Mouse (Mus musculus): ENCODE results near the gene Zfp993. TPM values are rescaled to one million over a fixed set of nuclear protein-coding genes. Genes with fewer than 3 reads are reported as not detected.
"Not testable (repeated sequence)": the region's sequence is repeated elsewhere in the genome, so short reads cannot be mapped to it uniquely, and the experiment has no call there.

The Zfp993 gene
- polyA plus RNA-seq (2015; fragmentation: Nextera tagmentation; extraction: Ambion mirVana), result 0.87 and 1.4 TPM in 2 replicates

- H3K27me3 ChIP-seq; H3K9ac ChIP-seq; H3K4me1 ChIP-seq; ATAC-seq; H3K4me2 ChIP-seq; H3K36me3 ChIP-seq (ENCODE audit: poor library complexity, severe bottlenecking); H3K9me3 ChIP-seq (replicated peaks); H3K27ac ChIP-seq; H3K4me3 ChIP-seq: not testable (repeated sequence)
- no CpG with 5 or more reads among the region's 14 CpGs for WGBS
Measured at GRCm38 (mm10) chr4:146610774-146611400, at the start of gene Zfp993. Gene Zfp993 (plus strand): TSS chr4:146610961.

- H3K27ac ChIP-seq; H3K9me3 ChIP-seq (replicated peaks); H3K36me3 ChIP-seq (ENCODE audit: poor library complexity, severe bottlenecking); H3K9ac ChIP-seq; H3K4me1 ChIP-seq; H3K4me3 ChIP-seq; H3K4me2 ChIP-seq; H3K27me3 ChIP-seq: not testable (repeated sequence)
- 2% methylated on average over 16 of the region's 111 CpGs for WGBS
- peak; percentile 50; the same call in 1 of the 2 replicates for ATAC-seq
Measured at GRCm38 (mm10) chr4:146579905-146580873, 30.6 kb upstream of the Zfp993 start.

- peak; percentile 86 for ATAC-seq
- not testable (repeated sequence) for H3K9me3 ChIP-seq (replicated peaks); H3K27me3 ChIP-seq; H3K36me3 ChIP-seq (ENCODE audit: poor library complexity, severe bottlenecking); H3K27ac ChIP-seq; H3K4me1 ChIP-seq; H3K9ac ChIP-seq
- peak overlapping the region; percentile 45 for H3K4me2 ChIP-seq
- H3K4me3 ChIP-seq, result 0 out of 2 replicates have a peak overlapping the region, but pooled peaks have one; percentile 20
- WGBS, result 8% methylated on average over 19 of the region's 53 CpGs
Measured at GRCm38 (mm10) chr4:146603578-146604399, 7.0 kb upstream of the Zfp993 start.

- H3K9ac ChIP-seq; H3K9me3 ChIP-seq (replicated peaks); H3K4me1 ChIP-seq; ATAC-seq; H3K36me3 ChIP-seq (ENCODE audit: poor library complexity, severe bottlenecking); H3K27ac ChIP-seq; H3K4me2 ChIP-seq; H3K27me3 ChIP-seq; H3K4me3 ChIP-seq: not testable (repeated sequence)
- no CpG with 5 or more reads among the region's 4 CpGs for WGBS
Measured at GRCm38 (mm10) chr4:146644367-146644766, 33.6 kb downstream of the Zfp993 start.

- WGBS, result no CpG with 5 or more reads among the region's 2 CpGs
- H3K9me3 ChIP-seq (replicated peaks); H3K36me3 ChIP-seq (ENCODE audit: poor library complexity, severe bottlenecking); H3K27ac ChIP-seq; H3K4me1 ChIP-seq; H3K4me3 ChIP-seq; H3K4me2 ChIP-seq; H3K9ac ChIP-seq; H3K27me3 ChIP-seq: not testable (repeated sequence)
- peak; percentile 43; the same call in 1 of the 2 replicates for ATAC-seq
Measured at GRCm38 (mm10) chr4:146649641-146650040, 38.9 kb downstream of the Zfp993 start.

GRCm38 (mm10) chr4:146650115-146650514 lies 39.4 kb downstream of the Zfp993 start:
- H3K4me3 ChIP-seq; ATAC-seq; H3K4me1 ChIP-seq; H3K9ac ChIP-seq; H3K4me2 ChIP-seq; H3K36me3 ChIP-seq (ENCODE audit: poor library complexity, severe bottlenecking); H3K27me3 ChIP-seq; H3K9me3 ChIP-seq (replicated peaks); H3K27ac ChIP-seq: not testable (repeated sequence)
- WGBS, result 48% methylated on average over 2 of the region's 4 CpGs

- not testable (repeated sequence) for H3K9me3 ChIP-seq (replicated peaks); H3K36me3 ChIP-seq (ENCODE audit: poor library complexity, severe bottlenecking); ATAC-seq; H3K4me2 ChIP-seq; H3K9ac ChIP-seq; H3K27me3 ChIP-seq; H3K4me3 ChIP-seq; H3K4me1 ChIP-seq; H3K27ac ChIP-seq
- 95% methylated on average over 2 of the region's 5 CpGs for WGBS
Measured at GRCm38 (mm10) chr4:146650639-146651038, 39.9 kb downstream of the Zfp993 start.

Other genes with a start within 250 kb of the Zfp993 start
- 1.3 and 1.5 TPM in 2 replicates for gene Zfp992, start 161.9 kb upstream of the Zfp993 start, polyA plus RNA-seq (2015; fragmentation: Nextera tagmentation; extraction: Ambion mirVana)
- gene Zfp981, start 108.9 kb upstream of the Zfp993 start, polyA plus RNA-seq (2015; fragmentation: Nextera tagmentation; extraction: Ambion mirVana), result 0.10 and 0.11 TPM in 2 replicates